Mouse (Mus musculus) left cerebral cortex, postnatal 25 days (tissue): Measurements from ENCODE around the gene Il13. TPM values are rescaled to one million over a fixed set of nuclear protein-coding genes. Genes with fewer than 3 reads are reported as not detected.

Experiments
- DNase-seq, 2 experiments: peaks; one replicate each; pipeline ENCODE4 v3.0.0; 2022; ENCODE audit warnings: low spot score in 2 of 2, mixed read lengths in 1 of 2
- intact Hi-C: fragments of 180-260 bp; cut with DNase I; formaldehyde crosslinking; loops from one replicate; pipeline ENCODE4 v1.15.1; 2025
- total RNA-seq, 2 experiments: library from RNA; stranded (reverse); gene quantifications; 2 replicates each; pipeline ENCODE4 v1.2.3; 2021

Gene Il13
- total RNA-seq, 2 experiments from 2014 or later: not detected

DNA sequence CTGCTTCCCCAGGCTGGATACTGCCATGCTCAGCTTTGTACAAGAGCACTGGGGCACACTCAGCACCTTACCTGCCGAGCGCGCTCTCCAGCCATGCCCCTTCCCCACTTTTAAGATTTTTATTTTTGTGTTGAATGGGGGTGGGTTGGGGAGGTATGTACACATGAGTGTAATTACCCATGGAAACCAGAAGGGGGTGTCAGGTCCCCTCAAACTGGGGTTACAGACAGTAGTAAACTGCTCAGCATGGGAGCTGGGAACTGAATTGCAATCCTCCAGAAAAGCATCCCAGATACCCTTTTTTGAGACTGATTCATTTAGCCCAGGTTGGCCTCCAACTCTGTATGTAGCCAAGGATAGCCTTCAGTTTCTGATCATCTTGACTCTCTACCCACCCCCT lies 29.5 kb downstream of the Il13 start:
- DNase-seq: no peak
- intact Hi-C loops: no loop called here

DNA sequence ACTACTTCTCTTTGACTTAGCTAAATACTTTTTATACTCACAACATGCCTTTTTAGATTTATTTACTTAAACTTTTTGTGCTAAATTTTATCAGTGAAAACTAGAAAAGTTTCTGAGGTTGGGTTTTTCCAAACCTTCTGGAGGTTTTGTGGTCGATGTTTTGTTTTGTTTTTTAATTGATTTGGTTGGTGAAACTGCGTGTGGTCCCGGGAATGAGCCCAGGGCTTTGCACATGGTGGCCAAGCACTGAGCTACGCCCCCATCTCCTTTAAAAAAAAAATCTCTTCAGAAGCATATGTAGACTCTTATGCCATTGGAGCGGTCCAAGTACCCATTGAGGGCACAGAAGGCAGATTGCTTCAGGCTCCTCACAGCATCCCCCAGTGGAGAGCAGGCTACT lies 43.4 kb downstream of the Il13 start:
- intact Hi-C loops: no loop called here

DNA sequence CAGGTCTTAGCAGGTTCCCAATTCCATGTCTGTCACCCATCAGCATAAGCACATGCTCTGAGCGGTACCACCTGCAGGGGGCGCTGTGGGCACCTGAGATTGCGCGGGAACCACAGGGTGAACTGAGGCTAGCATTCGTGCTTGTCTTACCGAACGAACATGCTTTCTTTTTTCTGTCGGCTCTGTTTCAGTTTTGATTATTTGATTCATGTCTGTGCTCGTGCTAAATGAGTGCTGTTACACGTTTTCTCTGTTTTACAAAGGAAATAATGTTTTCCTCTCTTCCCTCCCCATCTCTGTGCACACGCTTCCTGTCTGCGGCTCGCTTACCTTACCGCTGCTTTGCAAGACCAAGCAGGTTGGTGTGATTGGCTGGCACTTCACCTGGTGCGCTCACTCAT lies 44.1 kb downstream of the Il13 start:
- peak; percentile 35 to 44 for DNase-seq
- intact Hi-C loops: no loop called here

More for the DNA sequence above, 43.4 kb downstream of the Il13 start:
- DNase-seq: no peak

DNA sequence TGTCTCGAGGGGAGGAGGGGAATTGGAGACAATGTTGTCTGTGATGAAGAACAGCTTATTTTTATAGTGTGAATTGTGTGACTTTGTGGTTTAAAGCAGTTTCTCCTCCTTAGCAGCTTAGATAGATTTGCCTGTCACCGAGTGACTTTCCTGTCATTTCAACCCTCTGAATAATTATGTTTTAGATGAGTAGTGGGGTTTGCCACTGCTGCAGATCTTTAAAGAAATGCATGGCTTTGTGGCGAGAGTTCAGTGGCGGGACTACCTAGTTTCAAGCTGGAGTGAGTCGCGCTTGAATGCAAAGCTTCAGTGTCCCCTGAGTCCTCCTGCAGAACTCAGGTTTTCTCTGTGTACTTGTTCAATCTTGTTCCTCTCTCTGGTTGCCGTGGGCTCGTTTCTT lies 46.2 kb downstream of the Il13 start:
- no peak for DNase-seq
- intact Hi-C loops: no loop called here

DNA sequence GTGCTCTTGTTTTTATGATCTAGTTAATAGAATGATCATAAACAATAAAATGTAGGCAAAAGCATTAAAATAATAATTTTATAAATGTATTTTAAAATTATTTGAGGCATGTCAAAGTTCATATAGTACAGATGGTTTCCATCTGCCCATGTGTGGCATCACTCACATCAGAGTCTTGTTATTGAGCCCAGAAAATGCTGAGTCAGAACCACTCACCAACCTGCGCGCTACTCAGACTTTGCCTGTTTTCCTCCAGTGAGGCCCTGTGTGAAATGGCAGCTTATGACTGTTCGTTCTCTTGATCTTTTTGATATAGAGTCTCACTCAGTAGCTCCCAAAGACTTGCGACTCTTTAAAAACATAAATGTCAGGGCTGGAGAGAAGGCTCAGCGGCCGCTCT lies 49.0 kb downstream of the Il13 start:
- no peak for DNase-seq
- intact Hi-C loops: no loop called here

DNA sequence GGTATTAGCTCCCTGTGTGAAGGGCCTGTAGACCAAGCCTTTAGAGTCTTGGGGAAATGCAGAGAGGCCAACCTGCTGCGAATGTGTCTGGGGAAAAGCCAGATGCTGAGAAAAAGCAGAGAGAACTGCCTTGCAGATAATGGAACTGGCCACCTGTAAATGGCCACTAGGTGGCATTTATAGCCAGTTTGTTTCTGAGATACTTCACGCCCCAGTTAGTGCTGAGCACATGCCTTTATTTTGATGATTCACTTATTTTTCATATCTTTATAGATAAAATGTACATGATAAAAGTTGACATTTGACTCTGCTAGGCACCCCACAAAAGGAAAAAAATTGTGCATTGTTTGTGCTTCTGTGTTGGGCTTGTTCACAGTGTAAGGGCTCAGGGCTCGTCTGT lies 49.7 kb downstream of the Il13 start:
- DNase-seq: peak; percentile 29 to 40
- intact Hi-C loops: loop anchor here (5.0 kb wide), 2 partner anchors 113 to 152 kb away; partner anchors contain the start of gene Gm9837

DNA sequence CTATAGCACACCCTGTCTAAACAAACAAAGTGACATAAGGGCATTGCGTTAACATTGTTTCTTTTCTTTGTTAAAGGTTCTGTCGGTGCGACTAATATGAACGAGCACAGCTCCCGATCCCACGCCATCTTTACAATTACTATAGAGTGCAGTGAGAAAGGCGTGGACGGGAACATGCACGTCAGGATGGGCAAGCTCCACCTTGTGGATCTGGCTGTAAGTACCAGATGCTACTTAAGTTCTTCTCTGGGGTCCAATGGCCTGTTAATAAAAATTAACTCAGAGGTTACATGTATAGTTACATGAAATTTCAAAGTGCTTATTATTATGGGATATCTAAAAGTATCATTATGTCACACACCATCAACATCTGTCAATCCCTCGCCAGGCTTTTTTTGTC lies 51.4 kb downstream of the Il13 start:
- intact Hi-C loops: loop anchor here (5.0 kb wide), 2 partner anchors 111 to 154 kb away; partner anchors contain the start of gene Gm9837
- DNase-seq: no peak

Other genes starting within 250 kb of the Il13 start
- gene Leap2, start 211.5 kb downstream of the Il13 start, total RNA-seq: not detected
- gene Uqcrq, start 203.9 kb downstream of the Il13 start, total RNA-seq: 100 to 1,000 TPM; 488 to 504 TPM
- 1 to 10 TPM in 1 of 2 experiments, under 1 TPM in 1; 0.41 to 1.2 TPM for gene Gdf9, start 203.7 kb downstream of the Il13 start, total RNA-seq
- gene Gm10447, start 177.6 kb downstream of the Il13 start, total RNA-seq: under 1 TPM; 0.32 to 0.34 TPM
- gene Shroom1, start 177.5 kb downstream of the Il13 start, total RNA-seq: 1 to 10 TPM; 4.0 to 4.5 TPM
- not detected for gene Gm9837, start 164.2 kb downstream of the Il13 start, total RNA-seq
- gene Gm9945, start 154.5 kb downstream of the Il13 start, total RNA-seq: 1 to 10 TPM; 3.3 TPM
- 10 to 100 TPM; 79.1 to 79.3 TPM for gene Sowaha, start 154.4 kb downstream of the Il13 start, total RNA-seq
- 100 to 1,000 TPM; 299 to 327 TPM for gene Sept8, start 115.4 kb downstream of the Il13 start, total RNA-seq
- 100 to 1,000 TPM; 129 to 130 TPM for gene Kif3a, start 67.3 kb downstream of the Il13 start, total RNA-seq
- gene Il4, start 16.0 kb downstream of the Il13 start, total RNA-seq: not detected
- gene Rad50, start 72.6 kb upstream of the Il13 start, total RNA-seq: 1 to 10 TPM; 9.2 to 9.6 TPM
- not detected for gene Il5, start 86.1 kb upstream of the Il13 start, total RNA-seq
- gene Irf1, start 135.3 kb upstream of the Il13 start, total RNA-seq: 1 to 10 TPM; 5.9 to 6.8 TPM
- under 1 TPM in 1 of 2 experiments, not detected in 1; 0.96 TPM for gene Gm17334, start 138.5 kb upstream of the Il13 start, total RNA-seq
- gene Gm12216, start 224.6 kb upstream of the Il13 start, total RNA-seq: 1 to 10 TPM; 2.2 to 3.5 TPM